Mouse (Mus musculus) B cell, adult (primary cell): Measurements from ENCODE around the gene Glg1. TPM values are rescaled to one million over a fixed set of nuclear protein-coding genes. Genes with fewer than 3 reads are reported as not detected.

ENCODE experiments used
- total RNA-seq: library from RNA; stranded (reverse); gene quantifications from 4 replicates; pipeline ENCODE4 v1.2.4, GENCODE M21; 2023; ENCODE audit not compliant: inconsistent age

Gene Glg1
- 66.3 to 71.1 TPM (median 70.2 TPM) in 4 replicates for total RNA-seq

DNA sequence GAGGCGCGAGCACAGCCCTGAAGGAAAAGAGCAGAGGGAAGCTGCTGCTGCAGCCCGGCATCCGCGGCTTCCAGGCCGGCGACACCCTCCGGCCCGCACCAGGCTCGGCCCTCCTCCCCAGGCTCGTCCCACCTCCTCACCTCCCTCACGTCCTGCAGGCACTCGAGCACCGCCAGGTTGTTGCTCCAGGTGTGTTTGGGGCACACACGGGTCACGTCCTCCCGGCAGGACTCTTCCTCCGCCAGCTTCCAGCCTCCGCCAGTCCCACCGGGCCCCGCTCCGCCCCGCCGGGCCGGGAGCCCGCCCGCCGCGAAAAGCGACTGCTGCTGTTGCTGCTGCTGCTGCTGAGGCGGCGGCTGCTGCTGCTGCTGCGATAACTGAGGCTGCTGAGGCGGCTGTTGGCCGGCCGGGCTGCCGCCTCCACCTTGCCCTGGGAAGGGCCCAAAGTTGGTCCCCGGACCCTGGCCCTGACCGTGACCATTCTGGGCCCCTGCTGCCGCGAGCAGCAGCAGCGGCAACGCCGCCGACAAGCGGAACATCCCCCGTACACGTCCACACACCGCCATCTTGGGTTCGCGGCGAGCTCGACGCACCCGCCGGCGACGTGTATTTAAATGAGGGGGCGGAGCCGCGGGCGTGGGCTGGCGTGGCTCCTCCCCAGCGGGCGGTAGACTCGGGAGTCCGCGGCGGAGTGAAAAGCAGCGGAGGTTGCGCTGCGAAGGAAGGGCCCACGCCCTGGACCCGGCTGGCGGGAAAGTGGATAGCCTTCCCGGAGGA lies at the start of gene Glg1:
Glg1 (minus strand) TSS at position 586 of the 777 bp plus-strand sequence.

GRCm38 (mm10) chr8:111299821-111300568 lies 41.0 kb upstream of the Glg1 start, which contains the start of gene Rfwd3:
Rfwd3 (minus strand) TSS chr8:111300222.

Other genes with a start within 250 kb of the Glg1 start
- 18.4 to 21.5 TPM (median 20.9 TPM) in 4 replicates for gene Ddx19b, start 227.5 kb downstream of the Glg1 start, total RNA-seq
- 42.3 to 53.4 TPM (median 49.3 TPM) in 4 replicates for gene Aars, start 226.1 kb downstream of the Glg1 start, total RNA-seq
- 4.5 to 16.8 TPM (median 6.8 TPM) in 4 replicates for gene Exosc6, start 202.9 kb downstream of the Glg1 start, total RNA-seq
- gene Clec18a, start 166.8 kb downstream of the Glg1 start, total RNA-seq = not detected in 4 replicates
- 20.4 to 24.2 TPM (median 22.6 TPM) in 4 replicates for gene Pdpr, start 164.6 kb downstream of the Glg1 start, total RNA-seq
- gene Rfwd3, start 41.0 kb upstream of the Glg1 start, total RNA-seq = 31.9 to 34.1 TPM (median 33.1 TPM) in 4 replicates
- 0.38 to 2.3 TPM (median 1.7 TPM) in 4 replicates for gene Mlkl, start 79.0 kb upstream of the Glg1 start, total RNA-seq
- not detected in 4 replicates for gene Fa2h, start 134.6 kb upstream of the Glg1 start, total RNA-seq